Mouse (Mus musculus) lung, adult 2 months (tissue): Measurements from ENCODE around the gene Strip1.

Source experiments
- CTCF ChIP-seq: fragments of 200-500 bp; IDR thresholded peaks from 2 replicates; pipeline ENCODE4 v1.5.1; 2011; ENCODE audit warnings: mild to moderate bottlenecking, low read length, control low read depth; ENCODE audit not compliant: insufficient read depth
- POLR2A ChIP-seq: fragments of 200-500 bp; IDR thresholded peaks from 2 replicates; pipeline ENCODE4 v1.6.1; 2011; ENCODE audit warnings: low read depth, mild to moderate bottlenecking, control low read depth, low read length, borderline replicate concordance; ENCODE audit errors: extremely low read depth

DNA sequence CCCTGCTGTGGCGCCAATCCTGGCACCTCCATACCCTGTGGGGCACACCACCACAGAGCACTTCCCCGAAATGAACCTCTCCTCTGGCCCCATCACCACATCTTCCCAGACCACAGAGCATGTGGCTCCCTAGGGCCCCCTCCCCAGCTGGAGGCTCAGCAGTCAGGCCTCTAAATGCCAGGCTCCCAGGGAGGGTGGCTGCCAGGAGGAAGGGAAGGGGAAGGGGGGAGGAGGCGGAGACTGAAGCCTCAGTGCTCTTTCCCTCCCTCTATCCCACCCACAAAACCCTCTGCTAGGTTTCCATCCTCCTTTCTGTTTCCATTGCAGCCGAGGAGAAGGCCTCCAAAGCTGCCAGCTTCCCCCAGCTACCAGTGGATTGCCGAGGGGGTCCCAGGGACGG lies 31.4 kb downstream of the Strip1 start:
- TF ChIP-seq POLR2A (no peak), CTCF (no peak)
